Mouse (Mus musculus): ENCODE data around the gene Patl1. TPM values are rescaled to one million over a fixed set of nuclear protein-coding genes. Genes with fewer than 3 reads are reported as not detected.
"Not testable (repeated sequence)": the region's sequence is repeated elsewhere in the genome, so short reads cannot be mapped to it uniquely, and the experiment has no call there.

The Patl1 gene
- polyA plus RNA-seq (2012; rRNA removed): 6.6 and 8.2 TPM in 2 replicates

GRCm38 (mm10) chr19:11912037-11912532 is at the start of gene Patl1:
TSS of gene Patl1 (plus strand) at chr19:11912399.
- Histone ChIP-seq H3K36me3 (ENCODE audit: control insufficient read depth, insufficient read depth, low read length) (no peaks in the 10 kb centered on the region), H3K27ac (ENCODE audit: control insufficient read depth, insufficient read depth, low read depth, low read length) (peak within 1 kb of the TSS; percentile 95), H3K27me3 (ENCODE audit: control insufficient read depth, insufficient read depth, low read length) (no peaks in the 10 kb centered on the region), H3K4me1 (ENCODE audit: control insufficient read depth, insufficient read depth, low read length) (peaks cover 3% of the 10 kb centered on the region), H3K4me3 (ENCODE audit: control insufficient read depth, low read depth, low read length) (peak within 1 kb of the TSS; percentile 94)
- TF ChIP-seq CTCF (IDR thresholded peaks at IDR 0.05; ENCODE audit: control insufficient read depth, insufficient read depth, insufficient replicate concordance, low read depth, low read length) (no peak), POLR2A (IDR thresholded peaks at IDR 0.05; ENCODE audit: control insufficient read depth, low read depth, low read length) (peak; percentile 84)

GRCm38 (mm10) chr19:11867837-11868236 is 44.4 kb upstream of the Patl1 start:
- Histone ChIP-seq H3K27me3 (ENCODE audit: control insufficient read depth, insufficient read depth, low read length) (no peaks in the 10 kb centered on the region), H3K36me3 (ENCODE audit: control insufficient read depth, insufficient read depth, low read length) (no peaks in the 10 kb centered on the region), H3K4me3 (ENCODE audit: control insufficient read depth, low read depth, low read length) (no peak overlapping the region), H3K4me1 (ENCODE audit: control insufficient read depth, insufficient read depth, low read length) (peaks cover 3% of the 10 kb centered on the region), H3K27ac (ENCODE audit: control insufficient read depth, insufficient read depth, low read depth, low read length) (no peak overlapping the region)
- TF ChIP-seq CTCF (IDR thresholded peaks at IDR 0.05; ENCODE audit: control insufficient read depth, insufficient read depth, insufficient replicate concordance, low read depth, low read length) (peak; percentile 6; the same call in 1 of the 2 replicates), POLR2A (IDR thresholded peaks at IDR 0.05; ENCODE audit: control insufficient read depth, low read depth, low read length) (no peak)

- Histone ChIP-seq H3K4me3 (ENCODE audit: control insufficient read depth, low read depth, low read length) (no peak within 1 kb of the TSS), H3K4me1 (ENCODE audit: control insufficient read depth, insufficient read depth, low read length) (peaks cover 3% of the 10 kb centered on the region; the same call in 1 of the 2 replicates), H3K36me3 (ENCODE audit: control insufficient read depth, insufficient read depth, low read length) (no peaks in the 10 kb centered on the region), H3K27ac (ENCODE audit: control insufficient read depth, insufficient read depth, low read depth, low read length) (no peak within 1 kb of the TSS), H3K27me3 (ENCODE audit: control insufficient read depth, insufficient read depth, low read length) (no peaks in the 10 kb centered on the region)
- no peak for TF ChIP-seq POLR2A (IDR thresholded peaks at IDR 0.05; ENCODE audit: control insufficient read depth, low read depth, low read length)
- TF ChIP-seq CTCF (IDR thresholded peaks at IDR 0.05; ENCODE audit: control insufficient read depth, insufficient read depth, insufficient replicate concordance, low read depth, low read length): no peak
Measured at GRCm38 (mm10) chr19:11875006-11875405, 37.2 kb upstream of the Patl1 start, which contains the start of gene Olfr1419. TSS of gene Olfr1419 (minus strand) at chr19:11875106.

- not testable (repeated sequence) for H3K4me1 ChIP-seq (ENCODE audit: control insufficient read depth, insufficient read depth, low read length); H3K36me3 ChIP-seq (ENCODE audit: control insufficient read depth, insufficient read depth, low read length); H3K27me3 ChIP-seq (ENCODE audit: control insufficient read depth, insufficient read depth, low read length); H3K27ac ChIP-seq (ENCODE audit: control insufficient read depth, insufficient read depth, low read depth, low read length)
- peak overlapping the region; percentile 61 for H3K4me3 ChIP-seq (ENCODE audit: control insufficient read depth, low read depth, low read length)
Measured at GRCm38 (mm10) chr19:11878404-11878803, 33.8 kb upstream of the Patl1 start.

GRCm38 (mm10) chr19:11886265-11886664 is 25.9 kb upstream of the Patl1 start, which contains the start of gene Olfr1420:
TSS of gene Olfr1420 (plus strand) at chr19:11886565.
- H3K27me3 ChIP-seq (ENCODE audit: control insufficient read depth, insufficient read depth, low read length): no peaks in the 10 kb centered on the region
- no peak within 1 kb of the TSS for H3K4me3 ChIP-seq (ENCODE audit: control insufficient read depth, low read depth, low read length)
- no peak for TF ChIP-seq POLR2A (IDR thresholded peaks at IDR 0.05; ENCODE audit: control insufficient read depth, low read depth, low read length)
- no peak for TF ChIP-seq CTCF (IDR thresholded peaks at IDR 0.05; ENCODE audit: control insufficient read depth, insufficient read depth, insufficient replicate concordance, low read depth, low read length)
- H3K27ac ChIP-seq (ENCODE audit: control insufficient read depth, insufficient read depth, low read depth, low read length): no peak within 1 kb of the TSS
- H3K36me3 ChIP-seq (ENCODE audit: control insufficient read depth, insufficient read depth, low read length): no peaks in the 10 kb centered on the region
- no peaks in the 10 kb centered on the region for H3K4me1 ChIP-seq (ENCODE audit: control insufficient read depth, insufficient read depth, low read length)

- H3K27me3 ChIP-seq (ENCODE audit: control insufficient read depth, insufficient read depth, low read length): no peaks in the 10 kb centered on the region
- no peak overlapping the region for H3K27ac ChIP-seq (ENCODE audit: control insufficient read depth, insufficient read depth, low read depth, low read length)
- no peaks in the 10 kb centered on the region for H3K36me3 ChIP-seq (ENCODE audit: control insufficient read depth, insufficient read depth, low read length)
- peak overlapping the region; percentile 94 for H3K4me3 ChIP-seq (ENCODE audit: control insufficient read depth, low read depth, low read length)
- H3K4me1 ChIP-seq (ENCODE audit: control insufficient read depth, insufficient read depth, low read length): peaks cover 3% of the 10 kb centered on the region
- no peak for TF ChIP-seq CTCF (IDR thresholded peaks at IDR 0.05; ENCODE audit: control insufficient read depth, insufficient read depth, insufficient replicate concordance, low read depth, low read length)
- TF ChIP-seq POLR2A (IDR thresholded peaks at IDR 0.05; ENCODE audit: control insufficient read depth, low read depth, low read length): no peak
Measured at GRCm38 (mm10) chr19:11911021-11911420, 1.2 kb upstream of the Patl1 start.

GRCm38 (mm10) chr19:11911603-11912002 is 596 bp upstream of the Patl1 start:
- peaks cover 3% of the 10 kb centered on the region for H3K4me1 ChIP-seq (ENCODE audit: control insufficient read depth, insufficient read depth, low read length)
- H3K4me3 ChIP-seq (ENCODE audit: control insufficient read depth, low read depth, low read length): peak overlapping the region; percentile 94
- no peaks in the 10 kb centered on the region for H3K27me3 ChIP-seq (ENCODE audit: control insufficient read depth, insufficient read depth, low read length)
- peak overlapping the region; percentile 91 for H3K27ac ChIP-seq (ENCODE audit: control insufficient read depth, insufficient read depth, low read depth, low read length)
- TF ChIP-seq CTCF (IDR thresholded peaks at IDR 0.05; ENCODE audit: control insufficient read depth, insufficient read depth, insufficient replicate concordance, low read depth, low read length) (no peak), POLR2A (IDR thresholded peaks at IDR 0.05; ENCODE audit: control insufficient read depth, low read depth, low read length) (no peak)
- no peaks in the 10 kb centered on the region for H3K36me3 ChIP-seq (ENCODE audit: control insufficient read depth, insufficient read depth, low read length)
